Mouse (Mus musculus) spleen, adult 12 weeks (tissue): ENCODE results near the gene Cavin1.

Source experiments
- DNase-seq: peaks from one replicate; pipeline ENCODE4 v3.0.0; 2022; ENCODE audit warnings: low spot score

Cavin1 gene

GRCm38 (mm10) chr11:100912401-100913155 lies 58.1 kb downstream of the Cavin1 start:
- DNase-seq, result no peak

GRCm38 (mm10) chr11:100908567-100908966 lies 62.1 kb downstream of the Cavin1 start:
- DNase-seq, result no peak

- no peak for DNase-seq
These were observed 62.6 kb downstream of the Cavin1 start for GRCm38 (mm10) chr11:100908112-100908511.

GRCm38 (mm10) chr11:100906885-100907284 lies 63.8 kb downstream of the Cavin1 start:
- DNase-seq, result no peak
